Mouse (Mus musculus): ENCODE measurements around the gene AW549877.

GRCm38 (mm10) chr15:3960094-3960493 lies 35.5 kb downstream of the AW549877 start:
- TF ChIP-seq CTCF (IDR thresholded peaks at IDR 0.05; ENCODE audit: insufficient read depth, low read depth, low read length) (no peak), POLR2A (IDR thresholded peaks at IDR 0.05; ENCODE audit: insufficient read depth, low read depth, low read length) (no peak)
